Mouse (Mus musculus) cerebellum, postnatal 36 days (tissue): ENCODE results near the gene Olfr1295.

ENCODE experiments used
- DNase-seq, 2 experiments: peaks; one replicate each; pipeline ENCODE4 v3.0.0; 2021 to 2022; ENCODE audit warnings: mixed read lengths in 2 of 2

The Olfr1295 gene

GRCm38 (mm10) chr2:111569581-111569980, at the start of gene Olfr1295:
TSS of gene Olfr1295 (minus strand) at chr2:111569681.
- DNase-seq: no peak

- no peak for DNase-seq
Measured at GRCm38 (mm10) chr2:111540191-111540590, 29.3 kb downstream of the Olfr1295 start, which contains the start of gene Olfr1294. TSS of gene Olfr1294 (minus strand) at chr2:111540291.

- no peak for DNase-seq
Measured at GRCm38 (mm10) chr2:111524903-111525302, 44.6 kb downstream of the Olfr1295 start, which contains the start of gene Olfr1293-ps. TSS of gene Olfr1293-ps (plus strand) at chr2:111525203.

- DNase-seq: no peak
Measured at GRCm38 (mm10) chr2:111517451-111517850, 52.0 kb downstream of the Olfr1295 start.
